Mouse (Mus musculus) lung, postnatal 14 days (tissue): ENCODE measurements around the gene Plekhg4.
A peak's percentile ranks its signal among the peaks of the same experiment; 100 is the strongest.

ENCODE experiments used
- DNase-seq: peaks from one replicate; pipeline ENCODE4 v3.0.0; 2021

Gene Plekhg4

GRCm38 (mm10) chr8:105404496-105404895 is 31.4 kb downstream of the Plekhg4 start:
- DNase-seq = no peak

GRCm38 (mm10) chr8:105406416-105406815 is 33.3 kb downstream of the Plekhg4 start:
- DNase-seq = peak; percentile 12

- DNase-seq = no peak
Observed at GRCm38 (mm10) chr8:105408331-105408730, 35.3 kb downstream of the Plekhg4 start.

GRCm38 (mm10) chr8:105409947-105410346 is 36.9 kb downstream of the Plekhg4 start:
- no peak for DNase-seq

- peak; percentile 72 for DNase-seq
Observed at GRCm38 (mm10) chr8:105413391-105413790, 40.3 kb downstream of the Plekhg4 start, which contains the start of the genes Kctd19 and Lrrc36. Kctd19 (minus strand) TSS chr8:105413502. Lrrc36 (plus strand) TSS chr8:105413571.

GRCm38 (mm10) chr8:105418992-105419391 is 45.9 kb downstream of the Plekhg4 start:
- DNase-seq = peak; percentile 18

GRCm38 (mm10) chr8:105419800-105420199 is 46.7 kb downstream of the Plekhg4 start:
- DNase-seq = no peak

- no peak for DNase-seq
Observed at GRCm38 (mm10) chr8:105422006-105422405, 48.9 kb downstream of the Plekhg4 start.

- DNase-seq = no peak
Observed at GRCm38 (mm10) chr8:105426878-105427277, 53.8 kb downstream of the Plekhg4 start.

- no peak for DNase-seq
Observed at GRCm38 (mm10) chr8:105431743-105432515, 58.9 kb downstream of the Plekhg4 start.
